Mouse (Mus musculus): Measurements from ENCODE around the gene Zfp369.
"Not testable (repeated sequence)": the region's sequence is repeated elsewhere in the genome, so short reads cannot be mapped to it uniquely, and the experiment has no call there.

Gene Zfp369

DNA sequence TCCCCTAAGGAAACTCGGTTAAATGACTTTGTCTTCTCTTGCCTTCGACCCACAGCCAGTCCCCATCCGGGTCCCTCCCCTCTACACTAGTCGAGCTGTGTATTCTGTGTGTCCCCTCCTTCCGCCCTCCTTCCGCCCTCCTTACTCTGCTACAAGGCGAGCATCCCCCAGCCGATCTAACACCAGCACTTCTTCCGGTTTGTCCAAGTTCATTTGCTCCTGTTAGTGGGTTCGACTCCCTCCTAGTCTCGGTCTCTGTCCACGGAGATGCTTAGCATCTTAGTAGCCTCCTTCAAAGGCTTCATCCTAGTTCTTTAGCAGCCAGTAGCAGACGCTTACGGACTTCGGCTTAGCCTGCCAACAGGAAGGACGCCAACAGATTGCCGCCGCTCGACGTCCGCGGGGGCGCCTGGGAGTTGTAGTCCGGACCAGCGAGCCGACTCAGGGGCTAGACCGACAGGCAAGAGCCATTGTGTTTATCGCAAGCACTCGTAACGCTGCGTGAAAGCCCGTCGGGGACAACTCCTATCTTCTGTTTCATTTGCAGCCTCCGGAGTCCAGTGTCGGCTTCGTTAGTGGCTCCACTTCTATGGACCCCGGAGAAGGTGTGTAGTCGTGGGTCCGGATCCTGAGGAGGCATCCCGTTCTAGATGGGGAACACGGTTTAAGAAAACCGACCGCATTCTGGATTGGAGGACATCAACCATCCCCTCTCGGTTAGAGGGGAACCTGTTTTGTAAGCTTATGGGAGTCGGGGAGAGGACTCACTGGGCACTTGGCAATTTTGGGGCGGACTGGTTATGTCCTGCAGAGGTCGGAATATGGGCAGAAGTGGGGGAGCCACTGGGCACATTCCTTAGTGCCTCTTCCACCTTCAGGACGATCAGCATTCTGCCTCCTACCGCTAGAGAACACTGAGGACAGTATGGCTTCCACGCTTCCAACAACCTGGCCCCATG lies at the start of gene Zfp369:
Gene Zfp369 (plus strand): TSS at position 432 of the 959 bp plus-strand sequence.
- peak; percentile 95 for DNase-seq (ENCODE audit: low spot score)

DNA sequence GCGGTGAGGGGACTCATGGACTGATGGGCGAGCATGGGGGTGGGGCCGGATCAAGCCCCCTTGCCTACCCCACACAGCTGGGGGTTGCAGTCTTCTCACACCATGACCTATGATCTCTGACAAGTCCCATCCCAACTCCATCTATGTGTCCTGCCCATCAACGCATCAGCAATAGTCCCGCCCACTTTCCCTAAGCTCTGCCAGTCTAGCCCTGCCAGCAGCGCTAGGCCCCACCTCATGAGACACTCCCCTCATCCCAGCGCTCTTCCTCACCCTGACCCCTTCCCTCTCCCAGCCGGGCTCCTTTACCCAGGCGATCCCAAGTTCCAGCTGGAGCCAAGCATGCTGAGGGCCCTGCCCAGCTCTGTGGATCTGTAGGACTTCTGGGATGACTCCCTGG lies 41.4 kb upstream of the Zfp369 start:
- DNase-seq (ENCODE audit: low spot score): no peak

DNA sequence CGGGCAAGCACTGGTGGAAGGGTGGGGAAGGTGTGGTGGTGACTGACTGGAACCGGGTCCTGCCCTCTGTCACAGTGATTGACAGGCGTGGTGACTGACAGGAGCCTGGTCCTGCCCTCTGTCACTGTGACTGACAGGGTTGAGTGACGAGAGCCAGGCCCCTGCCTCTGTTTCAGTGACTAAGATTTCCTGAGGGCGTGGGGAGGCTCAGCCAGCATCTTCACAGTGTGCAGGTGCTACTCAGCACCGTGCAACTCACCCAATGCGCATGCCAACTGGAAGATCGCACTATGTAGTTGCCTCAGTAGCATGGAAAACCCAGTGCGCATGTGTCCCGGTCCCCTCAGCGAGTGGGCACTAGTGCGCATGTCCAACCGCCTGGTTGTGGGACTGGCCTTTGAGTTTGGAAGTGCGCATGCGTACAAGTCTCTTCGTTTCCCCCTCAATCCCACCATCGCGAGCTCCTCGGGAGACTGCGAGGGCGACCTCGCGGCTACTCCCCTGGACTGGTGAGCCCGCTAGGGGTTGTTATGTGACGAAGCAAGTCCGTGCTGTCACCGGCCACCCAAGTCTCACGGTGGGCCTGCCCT lies 38.0 kb upstream of the Zfp369 start:
- DNase-seq (ENCODE audit: low spot score): peak; percentile 97

DNA sequence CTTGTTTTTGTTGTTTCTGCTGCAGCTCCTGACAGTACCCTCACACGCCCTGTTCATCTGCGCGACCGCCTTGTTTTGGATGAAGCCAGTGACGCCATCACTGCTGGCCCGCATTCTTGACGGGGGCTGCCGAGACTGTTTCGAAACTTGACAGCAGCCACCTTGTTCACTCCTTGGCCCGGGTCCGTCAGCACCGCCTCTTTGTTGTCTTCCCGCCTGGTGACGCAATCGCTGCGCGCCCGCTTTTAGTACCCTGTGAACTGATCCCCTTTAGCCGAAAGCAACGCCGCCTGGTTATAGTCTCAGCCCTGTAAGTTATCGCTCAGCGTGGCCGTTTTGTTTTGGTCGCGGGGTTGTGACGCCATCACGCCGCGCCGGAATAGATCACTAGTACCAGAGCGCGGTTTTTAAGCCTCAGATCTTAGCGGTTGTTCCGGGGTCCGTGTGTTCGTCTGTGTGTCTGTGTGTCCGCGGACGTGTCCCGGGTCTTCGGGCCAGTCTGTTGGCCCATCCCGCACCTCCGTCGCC lies 37.5 kb upstream of the Zfp369 start:
- DNase-seq (ENCODE audit: low spot score): peak; percentile 95

DNA sequence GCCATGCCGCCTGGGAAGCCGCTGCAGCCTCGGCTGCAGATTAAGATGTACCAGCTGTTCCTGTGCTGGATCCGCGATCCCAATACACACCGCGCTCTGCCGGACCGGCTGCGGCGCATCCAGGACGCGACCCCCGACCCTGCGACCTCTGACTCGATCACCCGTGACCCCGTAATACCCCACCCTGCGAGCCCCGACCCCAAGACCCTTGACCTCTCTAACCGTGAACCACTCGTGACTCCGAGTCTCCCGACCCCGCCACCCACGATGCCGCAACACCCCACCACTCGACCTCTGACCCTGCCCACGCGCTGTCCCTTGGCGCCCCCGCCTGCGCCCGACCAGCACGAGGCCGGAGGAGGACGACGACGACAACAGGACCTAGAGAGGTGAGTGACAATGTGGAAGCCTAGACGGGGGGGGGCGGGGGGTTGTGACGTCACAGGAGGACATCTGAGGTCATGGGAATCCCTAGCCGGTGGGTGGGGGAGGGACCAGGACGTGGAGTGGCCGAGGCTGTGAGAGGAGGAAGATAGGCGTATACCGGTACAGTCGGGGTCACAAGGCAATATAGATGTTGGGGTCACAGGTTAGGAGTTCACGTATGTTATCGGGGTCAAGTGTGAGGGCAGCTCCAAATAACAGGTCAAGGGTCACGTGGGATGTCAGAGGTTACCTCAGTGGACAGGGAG lies 36.8 kb upstream of the Zfp369 start:
- DNase-seq (ENCODE audit: low spot score): no peak

DNA sequence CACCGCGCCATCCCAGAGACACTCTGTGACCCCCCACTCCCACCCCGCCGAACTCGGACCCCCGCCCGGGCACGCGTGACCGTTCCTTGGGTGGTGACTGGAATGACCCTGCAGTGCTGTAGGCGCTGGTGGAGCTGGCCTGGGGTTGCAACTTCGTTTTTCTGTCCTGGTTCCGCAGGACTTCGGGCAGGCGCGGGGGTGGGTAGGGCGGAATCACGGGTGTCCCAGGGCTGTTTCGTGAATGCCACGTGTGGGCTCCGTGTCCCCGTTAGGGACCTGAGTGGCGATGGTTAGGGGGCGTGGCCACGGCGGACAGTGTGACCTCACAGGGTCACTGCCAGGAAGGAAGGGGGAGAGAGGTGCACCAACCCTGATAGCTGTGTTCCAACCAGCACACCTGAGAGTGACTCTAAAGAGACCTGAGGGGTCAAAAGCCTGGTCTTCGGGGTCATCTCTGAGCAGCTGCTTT lies 36.3 kb upstream of the Zfp369 start:
- no peak for DNase-seq (ENCODE audit: low spot score)

DNA sequence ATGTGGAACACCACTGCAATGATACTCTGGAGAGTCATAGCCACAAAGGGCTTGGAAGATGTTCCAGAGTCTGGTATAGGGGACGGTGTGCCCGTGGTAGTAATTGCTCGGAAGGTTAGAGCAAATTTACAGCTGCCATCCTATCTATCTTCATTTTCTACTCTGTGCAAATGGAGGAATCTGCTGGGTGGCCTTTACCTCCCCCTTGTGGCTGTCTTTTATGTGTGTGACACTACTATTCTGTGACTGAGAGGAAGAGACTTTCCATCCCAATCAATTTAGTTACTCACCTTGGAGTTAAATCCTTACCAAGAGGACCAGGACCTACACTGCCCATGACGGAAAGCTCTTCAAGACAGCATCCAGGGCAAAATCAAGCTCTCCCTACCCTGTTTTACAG lies 35.3 kb upstream of the Zfp369 start:
- no peak for DNase-seq (ENCODE audit: low spot score)

DNA sequence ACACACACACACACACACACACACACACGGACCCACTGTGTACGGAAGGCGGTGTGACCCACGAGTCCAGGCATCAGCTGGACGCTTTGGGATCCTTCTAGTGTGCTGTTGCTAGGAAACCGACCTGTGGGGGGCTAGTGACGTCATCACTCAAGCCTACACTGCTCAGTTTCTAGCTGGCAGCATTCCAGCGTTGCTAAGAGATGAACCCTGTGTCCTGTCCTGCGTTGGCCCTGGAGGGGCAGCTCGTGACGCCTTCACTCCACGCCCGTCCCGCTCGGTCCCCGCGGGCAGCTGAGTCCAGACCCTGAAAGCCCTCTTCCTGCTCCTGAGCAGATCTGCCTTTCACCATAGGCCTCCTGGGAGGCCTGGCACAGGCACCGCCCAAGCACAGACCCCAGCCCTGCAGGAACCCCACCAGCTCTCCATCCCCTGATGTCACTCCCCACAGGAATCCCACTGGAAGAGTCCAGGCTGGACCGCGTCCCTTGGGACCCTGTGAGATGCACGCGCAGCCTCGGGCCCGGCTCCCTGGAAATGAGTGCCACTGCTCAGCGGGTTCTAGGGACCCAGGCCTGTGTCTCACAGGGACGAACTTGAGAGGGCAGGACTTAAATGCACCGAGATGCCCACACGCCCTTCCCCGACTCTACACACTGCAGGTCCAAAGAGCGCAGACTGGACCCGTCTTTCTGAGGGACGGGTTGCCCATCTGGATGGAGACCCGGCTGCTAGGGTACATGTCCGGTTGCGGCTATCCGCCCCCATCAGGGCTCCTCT lies 20.2 kb upstream of the Zfp369 start:
- DNase-seq (ENCODE audit: low spot score): no peak

DNA sequence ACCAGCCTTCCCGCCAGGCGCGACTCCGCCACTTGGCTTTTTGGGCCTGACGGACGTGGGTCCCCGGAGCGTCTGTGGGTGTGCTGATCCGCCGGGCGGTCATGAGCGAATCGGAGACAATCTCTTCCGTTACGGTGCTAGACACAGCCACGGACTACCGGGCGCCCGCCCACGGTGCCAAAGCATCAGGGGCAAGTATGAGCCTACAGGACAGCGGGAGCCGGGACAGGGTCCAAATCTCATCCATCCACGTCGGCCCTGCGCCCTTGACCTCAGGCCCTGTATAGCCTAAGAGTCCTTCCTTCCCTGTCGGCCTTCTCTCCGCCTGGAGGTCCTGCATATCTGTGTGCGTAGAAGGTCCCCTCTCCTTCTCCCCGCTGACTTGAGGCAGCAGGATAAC lies 19.4 kb upstream of the Zfp369 start, which contains the start of gene Gm10775:
Gene Gm10775 (plus strand): TSS at position 301 of the 400 bp plus-strand sequence.
- no peak for DNase-seq (ENCODE audit: low spot score)

DNA sequence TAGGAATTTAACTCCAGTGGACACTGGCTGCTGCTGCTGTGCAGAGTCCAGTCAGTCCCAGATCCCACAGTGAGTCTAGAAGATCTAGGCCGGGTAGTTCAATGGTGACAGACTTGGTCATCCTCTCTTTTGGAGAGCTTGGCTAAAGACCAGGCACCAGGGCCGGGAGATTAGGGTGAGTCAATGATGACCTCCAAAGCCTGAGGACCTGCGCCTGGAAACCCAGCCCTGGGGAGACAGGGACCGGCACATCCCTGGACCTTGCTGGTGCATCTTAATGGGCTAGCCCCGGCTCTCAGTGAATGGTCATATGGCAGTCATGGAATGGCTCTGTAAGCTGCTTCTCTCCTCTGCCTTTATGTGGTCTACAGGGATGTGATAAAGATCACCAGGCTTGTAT lies 16.5 kb upstream of the Zfp369 start:
- DNase-seq (ENCODE audit: low spot score): no peak

DNA sequence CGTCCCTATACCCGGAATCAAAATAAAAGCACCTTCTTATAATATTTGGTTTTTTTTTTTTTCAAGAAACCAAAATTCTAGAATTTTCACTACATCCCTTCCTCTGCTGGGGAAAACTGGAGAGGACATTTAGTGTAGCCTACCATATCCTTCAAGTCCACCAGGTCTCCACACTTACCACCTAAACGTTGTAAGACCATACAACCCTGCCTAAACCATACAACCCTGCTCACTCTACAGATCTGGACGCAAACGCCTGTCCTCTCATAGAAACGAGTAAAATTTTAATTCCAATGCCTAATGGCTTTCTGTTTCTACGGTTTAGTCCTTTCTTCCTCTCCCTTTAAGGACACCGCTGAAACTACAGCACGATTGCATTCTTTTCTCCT lies 626 bp upstream of the Zfp369 start:
- no peak for DNase-seq (ENCODE audit: low spot score)

DNA sequence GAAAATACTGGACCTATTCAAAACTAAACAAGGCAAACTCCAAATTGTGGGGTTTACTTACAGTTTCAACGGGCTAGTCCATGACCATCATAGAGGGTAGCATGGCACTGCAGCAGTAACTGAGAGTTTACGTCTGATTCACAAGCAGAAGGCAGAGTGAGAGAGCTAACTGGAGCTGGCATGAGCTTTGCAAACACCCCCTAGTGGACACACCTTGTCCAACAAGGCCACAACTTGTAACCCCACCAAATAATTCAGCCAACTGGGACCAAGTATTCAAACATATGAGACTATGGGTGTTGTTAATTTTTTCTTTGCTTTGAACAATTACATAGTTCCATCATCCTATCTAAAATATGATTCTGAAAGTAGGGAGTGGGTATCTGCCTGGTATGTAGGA lies 8.2 kb downstream of the Zfp369 start:
- DNase-seq (ENCODE audit: low spot score): no peak

DNA sequence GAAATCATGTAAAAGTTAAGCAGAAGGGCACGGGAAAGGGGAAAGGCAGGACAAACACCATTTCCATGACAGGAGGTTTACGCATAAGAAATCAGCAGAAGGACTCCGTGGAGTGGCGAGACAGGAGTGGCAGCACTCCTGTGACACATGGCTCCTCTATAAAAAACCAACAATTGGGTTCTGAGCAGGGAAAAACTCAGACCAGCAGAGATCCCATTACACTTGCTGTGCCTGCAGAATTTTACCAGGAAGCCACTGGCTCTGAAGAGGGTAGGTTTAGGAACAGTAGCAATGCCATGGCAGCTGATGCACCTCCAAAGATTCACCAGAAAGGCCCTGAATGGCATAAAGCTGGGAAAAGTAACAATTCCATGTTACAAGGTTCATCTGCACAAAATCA lies 17.7 kb downstream of the Zfp369 start:
- DNase-seq (ENCODE audit: low spot score): no peak

DNA sequence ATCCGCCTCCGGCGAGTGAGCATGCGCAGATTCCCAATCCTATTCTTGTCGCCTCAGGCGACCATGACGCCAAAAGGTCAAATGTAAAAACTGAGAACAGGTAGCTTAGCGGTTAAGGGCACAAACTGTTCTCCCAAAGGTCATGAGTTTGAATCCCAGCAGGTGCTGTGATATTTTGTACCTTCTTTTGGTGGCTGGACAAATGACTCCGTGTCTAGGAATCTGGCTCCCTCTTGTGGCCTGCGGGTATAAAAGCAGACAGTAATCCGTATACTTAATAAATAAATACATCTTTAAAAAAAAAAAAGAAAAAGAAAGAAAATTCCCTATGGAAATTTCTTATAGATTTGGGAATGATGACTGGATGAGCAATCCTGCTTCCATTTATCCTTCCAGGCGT lies 32.2 kb downstream of the Zfp369 start:
- peak; percentile 30 for DNase-seq (ENCODE audit: low spot score)

DNA sequence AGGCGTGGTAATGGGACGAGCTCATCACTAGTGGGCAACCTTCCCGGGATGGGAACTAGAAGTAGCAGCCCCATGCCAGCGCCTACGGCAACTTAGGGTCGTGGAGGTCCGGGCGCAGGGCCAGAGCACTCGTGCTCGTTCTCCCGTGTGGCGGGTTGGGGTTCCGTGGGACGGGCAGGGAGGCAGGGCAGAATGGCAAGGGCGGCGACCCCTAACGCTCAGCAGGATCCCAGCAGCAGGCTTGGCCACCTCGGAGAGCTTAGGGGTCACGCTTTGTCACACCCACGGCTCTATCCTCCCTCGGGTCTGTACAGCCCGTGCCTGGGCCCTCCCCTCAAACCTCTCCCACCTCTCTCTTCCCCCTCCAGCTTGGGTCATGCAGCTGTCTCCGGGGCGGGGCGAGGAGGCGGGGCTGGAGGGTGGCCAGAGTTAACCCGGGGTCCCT lies 32.7 kb downstream of the Zfp369 start:
- no peak for DNase-seq (ENCODE audit: low spot score)

DNA sequence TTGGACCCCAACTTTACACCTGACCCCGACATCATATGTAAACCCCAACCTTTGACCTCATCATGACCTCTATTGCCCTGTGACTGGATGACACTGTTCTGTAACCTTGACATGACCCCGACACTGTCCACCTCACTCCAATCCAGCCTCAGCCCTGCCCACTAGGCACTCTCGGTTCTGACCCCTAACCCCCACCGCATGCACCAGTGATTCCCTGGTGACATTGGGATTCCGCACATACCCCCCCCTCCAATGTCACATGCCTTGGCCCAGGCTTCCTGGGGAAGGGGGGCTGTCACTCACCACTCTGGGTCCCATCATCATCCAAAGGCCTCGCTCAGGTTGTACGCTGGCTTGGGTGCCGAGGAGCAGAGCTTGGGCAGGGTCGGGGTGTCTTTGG lies 33.2 kb downstream of the Zfp369 start:
- no peak for DNase-seq (ENCODE audit: low spot score)

DNA sequence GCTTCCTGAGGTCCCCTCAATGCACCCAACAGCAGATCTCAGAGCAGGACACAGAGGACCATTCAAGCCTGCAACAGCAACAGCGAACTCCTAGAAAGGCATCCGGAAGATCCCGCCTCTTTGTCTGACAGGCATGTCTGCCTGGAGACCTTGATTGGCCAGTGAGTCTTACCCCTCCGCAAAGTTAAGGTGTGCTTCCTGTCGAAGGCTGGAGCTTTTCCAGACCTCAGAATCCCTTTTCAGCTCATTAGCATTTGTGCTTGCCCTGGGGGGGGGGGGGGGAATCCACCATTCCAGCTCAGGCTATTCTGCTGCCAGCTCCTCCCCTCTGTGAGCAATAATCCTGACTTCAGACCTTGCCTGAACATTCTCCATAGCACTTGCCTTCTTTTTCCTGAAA lies 69.9 kb downstream of the Zfp369 start:
- DNase-seq (ENCODE audit: low spot score): not testable (repeated sequence)

DNA sequence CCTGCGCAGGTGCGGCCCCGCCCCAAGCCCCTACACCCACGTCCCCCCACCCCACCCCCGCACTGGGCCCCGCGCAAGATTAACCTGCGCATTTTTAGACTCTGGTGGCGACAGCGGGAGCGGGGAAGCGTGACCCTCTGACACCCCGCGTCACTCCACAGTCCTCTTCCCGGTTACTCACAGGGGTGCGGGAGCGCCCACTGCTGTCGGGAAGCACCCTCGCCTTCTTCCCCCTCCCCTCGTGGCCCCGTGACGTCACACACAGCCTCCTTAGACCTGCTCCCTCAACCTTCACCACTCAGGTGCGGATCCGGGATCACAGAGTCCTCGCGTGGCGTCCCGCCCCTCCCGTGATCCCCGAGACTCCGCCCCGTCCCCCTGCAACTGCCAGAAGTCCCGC lies 73.2 kb downstream of the Zfp369 start:
- DNase-seq (ENCODE audit: low spot score): peak; percentile 18
